Mouse (Mus musculus) heart, adult 2 months (tissue): ENCODE measurements around the gene Irf2. TPM values are rescaled to one million over a fixed set of nuclear protein-coding genes. Genes with fewer than 3 reads are reported as not detected.

Experiments used
- DNase-seq, 2 experiments: peaks; one replicate each; pipeline ENCODE4 v3.0.0; 2021
- H3K27ac ChIP-seq: fragments of 200-600 bp; 2 replicates; pipeline ENCODE4 v1.8.1; 2022
- H3K27me3 ChIP-seq: fragments of 200-500 bp; 2 replicates; pipeline ENCODE4 v1.6.1; 2012; ENCODE audit warnings: mild to moderate bottlenecking, low read length, inconsistent platforms, mixed read lengths; ENCODE audit not compliant: control insufficient read depth, insufficient read depth
- H3K36me3 ChIP-seq: fragments of 200-500 bp; 2 replicates; pipeline ENCODE4 v1.6.1; 2012; ENCODE audit warnings: low read length, inconsistent platforms; ENCODE audit not compliant: control insufficient read depth, insufficient read depth
- H3K4me1 ChIP-seq: fragments of 200-500 bp; 2 replicates; pipeline ENCODE4 v1.6.1; 2011; ENCODE audit warnings: low read length; ENCODE audit not compliant: control insufficient read depth, insufficient read depth
- H3K4me3 ChIP-seq: fragments of 200-600 bp; 2 replicates; pipeline ENCODE4 v1.8.1; 2022
- H3K79me2 ChIP-seq: fragments of 200-500 bp; replicated peaks from 2 replicates; pipeline ENCODE4 v1.6.1; 2012; ENCODE audit warnings: mild to moderate bottlenecking, inconsistent platforms, low read length, moderate library complexity, mixed read lengths; ENCODE audit not compliant: control insufficient read depth, insufficient read depth
- H3K9ac ChIP-seq: fragments of 200-500 bp; 2 replicates; pipeline ENCODE4 v1.6.1; 2012; ENCODE audit warnings: low read depth, mild to moderate bottlenecking, control low read depth, inconsistent platforms, low read length, mixed read lengths
- CTCF ChIP-seq: fragments of 200-600 bp; IDR thresholded peaks from 2 replicates; pipeline ENCODE4 v1.8.1; 2022; ENCODE audit warnings: antibody characterized with exemption, mild to moderate bottlenecking, moderate library complexity
- EP300 ChIP-seq: fragments of 200-500 bp; IDR thresholded peaks from 2 replicates; pipeline ENCODE4 v1.6.1; 2011; ENCODE audit warnings: low read depth, low read length, control low read depth; ENCODE audit not compliant: insufficient read depth
- POLR2A ChIP-seq: fragments of 200-500 bp; IDR thresholded peaks from 2 replicates; pipeline ENCODE4 v1.6.1; 2011; ENCODE audit warnings: mild to moderate bottlenecking, low read depth, low read length, control low read depth; ENCODE audit not compliant: insufficient read depth
- WGBS: fragments of 180-500 bp; shearing (Covaris S2); methylation state at CpG from one replicate; pipeline ENCODE4 v1.1.7; 2018; 5-methylcytosine and 5-hydroxymethylcytosine counted together
- intact Hi-C: fragments of 180-260 bp; cut with DNase I; formaldehyde crosslinking; loops from one replicate; pipeline ENCODE4 v1.15.1; 2025
- polyA plus RNA-seq: library from polyadenylated mRNA; depleted of rRNA; stranded (reverse); fragments of >200 nt; gene quantifications from 2 replicates; pipeline ENCODE4 v1.2.3, GENCODE M21; 2012
- total RNA-seq, 2 experiments: library from RNA; stranded (reverse); gene quantifications; 2 replicates each; pipeline ENCODE4 v1.2.3; 2021

Gene Irf2
- total and polyA plus RNA-seq, 3 experiments, result 10.3 to 35.9 (median 31.8) TPM

- Histone ChIP-seq H3K4me3 (peak overlapping the region; percentile 93), H3K36me3 (peaks cover 17% of the 10 kb centered on the region), H3K79me2 (peaks cover 1% of the 10 kb centered on the region; the same call in 1 of the 2 replicates), H3K4me1 (peaks cover 8% of the 10 kb centered on the region), H3K9ac (peak overlapping the region; percentile 88), H3K27ac (peak overlapping the region; percentile 96), H3K27me3 (no peaks in the 10 kb centered on the region)
- intact Hi-C loops, result loop anchor here (5.0 kb wide), 3 partner anchors 51 to 121 kb away; partner anchors contain the start of genes Casp3 and Primpol
- WGBS, result 19% methylated on average over 5 of the region's 5 CpGs
- peak in 1 of 2 experiments; percentile 25 for DNase-seq
- TF ChIP-seq CTCF (no peak), POLR2A (no peak), EP300 (no peak)
Observed at GRCm38 (mm10) chr8:46738601-46739000, 931 bp upstream of the Irf2 start.

- Histone ChIP-seq H3K4me3 (peak overlapping the region; percentile 95), H3K27me3 (no peaks in the 10 kb centered on the region), H3K27ac (peak overlapping the region; percentile 97), H3K36me3 (peaks cover 20% of the 10 kb centered on the region), H3K79me2 (peaks cover 3% of the 10 kb centered on the region; the same call in 1 of the 2 replicates), H3K4me1 (peaks cover 11% of the 10 kb centered on the region), H3K9ac (peak overlapping the region; percentile 100)
- intact Hi-C loops, result loop anchor here (2.0 to 5.0 kb wide), 6 partner anchors 37 to 123 kb away; partner anchors contain the start of genes Casp3 and Primpol
- no peak for TF ChIP-seq EP300
- no peak for TF ChIP-seq POLR2A
- no peak for TF ChIP-seq CTCF
- under 1% methylated on average over 22 of the region's 22 CpGs for WGBS
- peak; percentile 51 to 55 for DNase-seq
Observed at GRCm38 (mm10) chr8:46739956-46740512, 502 bp downstream of the Irf2 start.

GRCm38 (mm10) chr8:46740513-46741280 lies 1.2 kb downstream of the Irf2 start:
- peaks cover 3% of the 10 kb centered on the region for H3K79me2 ChIP-seq
- TF ChIP-seq EP300 (no peak), CTCF (peak; percentile 21), POLR2A (0 out of 2 replicates have a peak, but pooled peaks have one; percentile 7)
- peak overlapping the region; percentile 97 for H3K27ac ChIP-seq
- intact Hi-C loops, result loop anchor here (2.0 to 5.0 kb wide), 3 partner anchors 37 to 102 kb away; no protein-coding TSS in a partner anchor
- DNase-seq, result peak; percentile 86 to 87
- WGBS, result 2% methylated on average over 97 of the region's 97 CpGs
- H3K4me1 ChIP-seq, result peaks cover 13% of the 10 kb centered on the region
- peaks cover 20% of the 10 kb centered on the region for H3K36me3 ChIP-seq
- no peaks in the 10 kb centered on the region for H3K27me3 ChIP-seq
- peak overlapping the region; percentile 95 for H3K4me3 ChIP-seq
- H3K9ac ChIP-seq, result peak overlapping the region; percentile 100

DNA sequence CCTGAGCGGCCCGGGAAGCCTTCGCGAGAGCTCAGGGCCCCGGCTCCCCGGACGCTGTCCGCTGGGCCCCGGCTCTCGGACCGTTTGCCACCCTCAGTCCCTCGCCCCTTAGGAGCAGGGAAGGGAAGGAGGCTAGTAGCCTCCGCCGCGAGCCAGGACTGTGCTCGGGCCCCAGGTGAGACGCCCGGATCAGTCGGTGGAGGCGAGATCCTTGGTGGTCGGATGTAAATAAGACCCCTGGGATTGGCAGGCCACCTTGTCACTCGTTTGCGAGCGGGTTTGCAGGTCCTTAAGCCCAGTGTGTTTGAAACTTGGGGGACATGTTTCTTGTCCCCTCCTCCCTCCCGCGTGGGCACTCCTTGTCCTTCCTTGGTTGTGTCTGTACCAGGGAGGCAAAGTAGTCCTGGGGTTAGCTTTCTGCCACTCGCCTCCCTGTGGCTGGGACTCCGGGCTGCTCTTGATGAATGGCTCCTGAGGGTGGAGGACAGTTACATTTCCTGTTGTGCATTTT lies 1.8 kb downstream of the Irf2 start:
- Histone ChIP-seq H3K4me3 (peak overlapping the region; percentile 95), H3K9ac (peak overlapping the region; percentile 100), H3K79me2 (peaks cover 7% of the 10 kb centered on the region), H3K27me3 (no peaks in the 10 kb centered on the region), H3K36me3 (peaks cover 20% of the 10 kb centered on the region), H3K27ac (peak overlapping the region; percentile 97), H3K4me1 (peaks cover 17% of the 10 kb centered on the region)
- intact Hi-C loops, result loop anchor here (2.0 to 5.0 kb wide), 3 partner anchors 36 to 101 kb away; no protein-coding TSS in a partner anchor
- WGBS, result under 1% methylated on average over 28 of the region's 28 CpGs
- DNase-seq, result no peak
- TF ChIP-seq CTCF (0 out of 2 replicates have a peak, but pooled peaks have one; percentile 14), EP300 (no peak), POLR2A (peak; percentile 53; the same call in 1 of the 2 replicates)

- H3K4me1 ChIP-seq, result peaks cover 17% of the 10 kb centered on the region
- 48% methylated on average over 8 of the region's 8 CpGs for WGBS
- H3K27me3 ChIP-seq, result no peaks in the 10 kb centered on the region
- H3K4me3 ChIP-seq, result peak overlapping the region; percentile 95
- intact Hi-C loops, result loop anchor here (2.0 to 5.0 kb wide), 3 partner anchors 35 to 101 kb away; no protein-coding TSS in a partner anchor
- H3K79me2 ChIP-seq, result peaks cover 10% of the 10 kb centered on the region
- TF ChIP-seq CTCF, result no peak
- TF ChIP-seq EP300, result no peak
- H3K9ac ChIP-seq, result peak overlapping the region; percentile 100; the same call in 1 of the 2 replicates
- peaks cover 20% of the 10 kb centered on the region for H3K36me3 ChIP-seq
- DNase-seq, result no peak
- peak overlapping the region; percentile 97 for H3K27ac ChIP-seq
Observed at GRCm38 (mm10) chr8:46741991-46742690, 2.6 kb downstream of the Irf2 start.
